Mouse (Mus musculus) embryo, embryonic 10.5 days (tissue): ENCODE results near the gene Vmn1r124.
"Not testable (repeated sequence)": the region's sequence is repeated elsewhere in the genome, so short reads cannot be mapped to it uniquely, and the experiment has no call there.

Experiments used
- DNase-seq: peaks from one replicate; pipeline ENCODE4 v3.0.0-alpha.2; 2015; ENCODE audit warnings: low spot score

Gene Vmn1r124

DNA sequence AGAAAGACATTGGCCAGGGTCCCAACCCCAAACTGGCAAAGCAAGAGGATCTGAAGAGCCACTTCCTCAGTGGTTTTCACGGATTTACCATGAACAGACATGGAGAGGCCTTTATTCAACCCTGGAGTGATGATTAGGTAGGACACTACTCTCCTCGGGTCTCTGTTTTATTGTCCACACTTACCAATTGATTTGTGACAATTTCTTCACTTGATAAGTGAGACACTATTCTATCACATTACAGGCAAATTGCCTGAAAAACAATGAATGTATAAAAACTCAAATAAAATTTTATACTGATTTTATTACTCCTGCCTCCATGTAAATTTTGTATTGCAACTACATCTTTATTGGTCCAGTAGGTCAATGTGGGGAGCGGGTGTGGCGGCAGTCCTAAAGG is at the start of gene Vmn1r124:
Gene Vmn1r124, minus strand, starts transcription at position 101 of the 400 bp plus-strand sequence.
- not testable (repeated sequence) for DNase-seq

DNA sequence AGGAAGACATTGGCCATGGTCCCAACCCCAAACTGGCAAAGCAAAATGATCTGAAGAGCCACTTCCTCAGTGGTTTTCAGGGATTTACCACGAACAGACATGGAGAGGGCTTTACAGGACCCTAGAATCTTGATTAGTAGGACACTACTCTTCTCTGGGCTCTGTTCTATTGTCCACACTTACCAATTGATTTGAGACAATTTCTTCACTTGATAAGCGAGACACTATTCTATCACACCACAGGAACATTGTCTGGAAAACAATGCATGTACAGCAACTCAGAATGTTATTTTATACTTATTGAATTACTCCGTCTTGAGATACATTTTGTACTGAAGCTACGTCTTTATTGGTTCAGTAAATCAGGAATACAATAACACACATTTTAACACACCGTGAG is 41.0 kb upstream of the Vmn1r124 start, which contains the start of gene Vmn1r126:
Gene Vmn1r126, minus strand, starts transcription at position 101 of the 400 bp plus-strand sequence.
- not testable (repeated sequence) for DNase-seq

DNA sequence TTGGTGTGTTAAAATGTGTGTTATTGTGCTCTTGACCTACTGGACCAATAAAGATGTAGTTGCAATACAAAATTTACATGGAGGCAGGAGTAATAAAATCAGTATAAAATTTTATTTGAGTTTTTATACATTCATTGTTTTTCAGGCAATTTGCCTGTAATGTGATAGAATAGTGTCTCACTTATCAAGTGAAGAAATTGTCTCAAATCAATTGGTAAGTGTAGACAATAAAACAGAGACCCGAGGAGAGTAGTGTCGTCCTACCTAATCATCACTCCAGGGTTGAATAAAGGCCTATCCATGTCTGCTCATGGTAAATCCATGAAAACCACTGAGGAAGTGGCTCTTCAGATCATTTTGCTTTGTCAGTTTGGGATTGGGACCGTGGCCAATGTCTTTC is 11.5 kb upstream of the Vmn1r124 start, which contains the start of gene Vmn1r125:
Gene Vmn1r125, plus strand, starts transcription at position 301 of the 400 bp plus-strand sequence.
- DNase-seq: not testable (repeated sequence)
